Mouse (Mus musculus) lung, embryonic 14.5 days (tissue): Measurements from ENCODE around the gene Gm45844. TPM values are rescaled to one million over a fixed set of nuclear protein-coding genes. Genes with fewer than 3 reads are reported as not detected.

Source experiments
- ATAC-seq: fragments of 200-750 bp; cut with Nextera tagmentation; 2 replicates; pipeline ENCODE4 v1.8.0; 2017; ENCODE audit warnings: mild to moderate bottlenecking, moderate TSS enrichment, moderate library complexity; ENCODE audit not compliant: insufficient read depth
- DNase-seq: peaks from one replicate; pipeline ENCODE4 v3.0.0-alpha.2; 2015
- H3K27ac ChIP-seq: fragments of 300-500 bp; sonication (generic); 2 replicates; pipeline ENCODE4 v1.5.1; 2014; ENCODE audit warnings: low read depth, mild to moderate bottlenecking, moderate library complexity
- H3K27me3 ChIP-seq: fragments of 300-500 bp; sonication (generic); 2 replicates; pipeline ENCODE4 v1.6.1; 2014; ENCODE audit warnings: low read length, control low read depth; ENCODE audit not compliant: insufficient read depth
- H3K36me3 ChIP-seq: fragments of 300-500 bp; sonication (generic); 2 replicates; pipeline ENCODE4 v1.6.1; 2014; ENCODE audit warnings: control low read depth; ENCODE audit not compliant: insufficient read depth
- H3K4me1 ChIP-seq: fragments of 300-500 bp; sonication (generic); 2 replicates; pipeline ENCODE4 v1.6.1; 2014; ENCODE audit warnings: antibody characterized with exemption, control low read depth; ENCODE audit not compliant: insufficient read depth
- H3K4me2 ChIP-seq: fragments of 300-500 bp; sonication (generic); 2 replicates; pipeline ENCODE4 v1.6.1; 2014; ENCODE audit warnings: mild to moderate bottlenecking
- H3K4me3 ChIP-seq: fragments of 300-500 bp; sonication (generic); 2 replicates; pipeline ENCODE4 v1.5.1; 2014; ENCODE audit warnings: low read depth, low read length
- H3K9ac ChIP-seq: fragments of 300-500 bp; sonication (generic); 2 replicates; pipeline ENCODE4 v1.6.1; 2014
- H3K9me3 ChIP-seq: fragments of 300-500 bp; sonication (generic); 2 replicates; pipeline ENCODE4 v1.6.1; 2016; ENCODE audit warnings: low read depth, low read length, control low read depth
- CTCF ChIP-seq: IDR thresholded peaks from 2 replicates; pipeline ENCODE4 v1.5.1; 2016; ENCODE audit warnings: antibody characterized with exemption, low read depth
- WGBS: fragments of 180-500 bp; shearing (Covaris S2); extraction: QIAGEN DNeasy Blood & Tissue Kit; methylation state at CpG from one replicate; pipeline ENCODE4 v1.1.7; 2014; 5-methylcytosine and 5-hydroxymethylcytosine counted together
- microRNA-seq: library from miRNA; unstranded; fragments of <30 nt; microRNA quantifications from one replicate; pipeline ENCODE4, GENCODE M21; 2016; ENCODE audit warnings: borderline number of aligned reads
- polyA plus RNA-seq: library from polyadenylated mRNA; unstranded; fragments of >200 nt; fragmentation: Nextera tagmentation; extraction: Ambion mirVana; gene quantifications from 2 replicates; pipeline ENCODE4 v1.2.1, GENCODE M21; 2014

Gene Gm45844
- polyA plus RNA-seq, 1 experiment from 2014 or later, result 2.0 TPM

DNA sequence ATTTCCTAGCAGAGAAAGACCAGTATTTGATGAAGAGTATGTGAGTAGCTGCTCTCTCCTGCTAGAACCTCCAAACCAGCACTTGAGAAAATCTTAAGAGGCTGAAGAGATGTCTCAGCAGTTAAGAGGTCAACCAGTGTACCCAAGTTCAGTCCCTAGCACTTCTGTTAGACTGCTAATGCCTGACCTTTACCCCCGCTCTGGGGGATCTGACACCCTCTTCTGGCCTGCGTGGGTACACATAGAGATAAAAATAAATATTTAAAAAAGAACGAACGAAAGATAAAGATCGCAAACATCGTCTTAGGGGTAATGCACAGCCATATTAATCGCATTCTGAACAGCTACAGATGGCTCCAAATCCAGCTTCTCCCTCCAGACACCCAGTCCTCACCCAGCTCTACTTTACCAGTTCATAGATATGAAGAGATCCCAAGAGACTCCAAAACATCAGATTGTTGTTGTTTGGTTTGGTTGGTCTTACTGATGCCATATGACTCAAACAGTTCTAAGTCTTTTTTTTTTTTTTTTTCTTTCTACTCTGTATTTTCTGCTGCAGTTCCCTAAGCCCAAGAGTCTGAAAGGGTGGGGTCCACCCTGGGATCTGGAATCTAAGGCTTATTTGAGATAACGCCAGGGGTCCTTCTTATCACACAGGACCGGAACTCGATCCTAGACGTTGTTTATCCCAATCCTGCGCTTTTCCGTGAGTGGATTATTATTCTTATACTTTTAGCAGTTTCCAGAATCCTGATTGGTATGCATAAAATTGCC is 90.5 kb downstream of the Gm45844 start:
- ATAC-seq, result peak; percentile 77
- Histone ChIP-seq H3K9me3 (no peaks in the 10 kb centered on the region), H3K36me3 (0 out of 2 replicates have a peak, but pooled peaks cover 2% of the 10 kb centered on the region), H3K4me3 (peak overlapping the region; percentile 48), H3K4me2 (peak overlapping the region; percentile 57), H3K4me1 (no peaks in the 10 kb centered on the region), H3K9ac (no peak overlapping the region; the same call in 1 of the 2 replicates), H3K27me3 (no peaks in the 10 kb centered on the region), H3K27ac (no peak overlapping the region)
- 13% methylated on average over 13 of the region's 13 CpGs for WGBS
- no peak for TF ChIP-seq CTCF
- peak; percentile 11 for DNase-seq

DNA sequence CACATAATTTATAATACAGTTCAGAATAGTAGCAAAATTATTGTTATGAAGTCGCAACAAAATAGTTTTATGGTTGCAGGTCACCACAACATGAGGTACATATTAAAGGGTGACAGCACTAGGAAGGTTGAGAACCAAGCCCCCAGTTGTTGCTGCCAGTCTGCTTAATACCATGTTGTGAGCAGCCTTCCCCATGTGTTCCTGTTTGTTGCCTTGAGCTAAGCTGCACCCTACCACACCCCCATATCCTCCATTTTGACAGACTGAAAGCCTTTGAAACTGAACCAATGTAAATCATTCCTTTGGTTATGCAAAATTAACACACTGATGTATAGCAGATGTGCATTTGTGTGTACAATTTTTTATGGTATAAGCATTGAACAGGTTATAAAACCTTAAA is 92.2 kb downstream of the Gm45844 start:
- Histone ChIP-seq H3K9me3 (no peaks in the 10 kb centered on the region), H3K9ac (no peak overlapping the region), H3K4me2 (no peak overlapping the region), H3K27ac (no peak overlapping the region), H3K36me3 (peaks cover 18% of the 10 kb centered on the region; the same call in 1 of the 2 replicates), H3K4me1 (no peaks in the 10 kb centered on the region), H3K27me3 (no peaks in the 10 kb centered on the region), H3K4me3 (no peak overlapping the region)
- WGBS, result 84% methylated on average over 1 of the region's 1 CpGs
- ATAC-seq, result no peak
- TF ChIP-seq CTCF, result no peak
- DNase-seq, result no peak

DNA sequence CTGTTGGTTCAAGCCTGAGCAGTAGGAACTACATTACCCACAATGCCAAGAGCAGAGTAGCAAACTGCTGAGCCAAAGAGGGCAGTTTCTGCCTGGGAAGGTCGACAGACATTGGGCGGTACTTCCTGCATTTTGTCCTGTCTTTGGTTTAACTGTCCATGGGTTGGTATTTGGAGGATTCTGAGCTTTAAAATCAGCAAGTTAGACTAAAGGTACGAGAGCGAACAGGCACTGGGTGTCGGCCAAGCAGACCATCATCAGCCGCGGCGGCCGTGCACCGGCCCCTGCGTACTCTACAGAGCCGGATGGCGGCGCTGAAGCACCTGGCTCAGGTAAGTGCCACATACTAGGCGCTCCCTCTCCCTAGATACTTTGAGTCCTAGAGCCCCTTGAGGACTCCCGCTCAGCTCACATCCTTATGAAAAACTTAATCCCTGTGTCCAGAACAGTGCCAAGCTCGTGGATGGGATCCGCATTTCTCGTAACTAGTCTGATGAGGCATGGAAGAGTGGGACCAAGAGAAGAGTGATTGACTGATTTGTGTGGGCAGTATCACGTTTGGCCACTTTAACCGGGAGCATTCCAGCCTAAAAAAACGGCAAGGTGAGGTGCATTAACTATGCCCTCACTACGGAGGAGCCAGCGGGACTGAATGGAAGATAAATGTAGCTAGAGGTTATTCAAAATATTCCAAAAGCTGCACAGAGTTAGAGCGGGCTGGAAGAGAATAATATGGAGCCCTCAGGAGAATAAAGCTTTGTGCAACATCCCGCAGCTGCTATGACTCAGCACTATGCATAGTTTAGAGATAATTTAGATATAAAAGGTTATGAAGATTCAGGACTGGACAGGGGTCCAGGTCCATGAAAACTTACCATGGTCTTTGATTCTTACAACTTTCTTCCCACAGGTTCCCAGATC is 106.6 kb downstream of the Gm45844 start, which contains the start of gene Zfp418:
TSS of gene Zfp418 (plus strand) at position 104 of the 921 bp plus-strand sequence.
- Histone ChIP-seq H3K9me3 (no peaks in the 10 kb centered on the region), H3K27me3 (no peaks in the 10 kb centered on the region), H3K4me1 (no peaks in the 10 kb centered on the region), H3K27ac (peak within 1 kb of the TSS; percentile 64), H3K4me3 (peak within 1 kb of the TSS; percentile 66), H3K4me2 (peak within 1 kb of the TSS; percentile 76), H3K9ac (peak within 1 kb of the TSS; percentile 65), H3K36me3 (peaks cover 12% of the 10 kb centered on the region; the same call in 1 of the 2 replicates)
- DNase-seq, result peak; percentile 87
- 1% methylated on average over 26 of the region's 26 CpGs for WGBS
- TF ChIP-seq CTCF, result 0 out of 2 replicates have a peak, but pooled peaks have one; percentile 19
- peak; percentile 97 for ATAC-seq

Small RNA genes within 50 kb of the gene (microRNA-seq; reads per million reads assigned to microRNA genes)
- not detected for gene Mir5620

Other genes starting within 250 kb of the Gm45844 start
- 10.5 and 13.2 TPM in 2 replicates for gene Zfp954, start 156.8 kb downstream of the Gm45844 start, polyA plus RNA-seq
- 1.4 and 1.5 TPM in 2 replicates for gene Zfp773, start 141.5 kb downstream of the Gm45844 start, polyA plus RNA-seq
- 3.1 and 3.2 TPM in 2 replicates for gene Zfp418, start 107.0 kb downstream of the Gm45844 start, polyA plus RNA-seq
- 8.0 TPM in 2 replicates for gene Zfp772, start 68.3 kb downstream of the Gm45844 start, polyA plus RNA-seq
- gene Vmn2r29, start 31.0 kb downstream of the Gm45844 start, polyA plus RNA-seq, result 0.20 and 0.29 TPM in 2 replicates
- gene Clcn4, start 22.6 kb upstream of the Gm45844 start, polyA plus RNA-seq, result 42.3 and 45.3 TPM in 2 replicates
- not detected in 2 replicates for gene Vmn2r30, start 59.3 kb upstream of the Gm45844 start, polyA plus RNA-seq
- gene Gm45783, start 96.3 kb upstream of the Gm45844 start, polyA plus RNA-seq, result not detected in 2 replicates
- gene Vmn2r31, start 121.4 kb upstream of the Gm45844 start, polyA plus RNA-seq, result not detected in 2 replicates
- gene Vmn2r32, start 201.7 kb upstream of the Gm45844 start, polyA plus RNA-seq, result not detected in 2 replicates